Mouse (Mus musculus): Measurements from ENCODE around the gene Homer2. TPM values are rescaled to one million over a fixed set of nuclear protein-coding genes. Genes with fewer than 3 reads are reported as not detected.

The Homer2 gene
- polyA plus RNA-seq, 1 experiment from 2014 or later = 8.6 TPM

DNA sequence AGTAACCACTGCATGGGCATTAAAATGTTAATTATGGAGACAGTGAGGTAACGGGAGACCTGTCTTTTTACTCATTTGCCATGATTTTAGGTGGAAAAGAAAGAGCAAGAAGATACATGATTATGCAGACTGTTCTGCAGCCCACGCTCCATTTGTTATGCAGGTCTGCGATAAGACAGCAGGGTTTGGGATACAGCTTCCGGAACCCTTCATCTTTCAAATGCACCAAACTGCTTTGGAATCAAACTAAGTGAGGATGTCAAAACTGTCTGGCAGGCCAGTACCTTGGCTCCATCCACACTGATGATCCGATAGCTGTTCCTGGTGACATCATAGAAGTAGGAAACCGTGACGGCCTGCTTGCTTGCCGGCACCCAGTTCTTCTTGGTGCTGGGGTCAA is 58.1 kb downstream of the Homer2 start:
- 86% methylated on average over 8 of the region's 8 CpGs for WGBS (ENCODE audit: insufficient replicate concordance)

DNA sequence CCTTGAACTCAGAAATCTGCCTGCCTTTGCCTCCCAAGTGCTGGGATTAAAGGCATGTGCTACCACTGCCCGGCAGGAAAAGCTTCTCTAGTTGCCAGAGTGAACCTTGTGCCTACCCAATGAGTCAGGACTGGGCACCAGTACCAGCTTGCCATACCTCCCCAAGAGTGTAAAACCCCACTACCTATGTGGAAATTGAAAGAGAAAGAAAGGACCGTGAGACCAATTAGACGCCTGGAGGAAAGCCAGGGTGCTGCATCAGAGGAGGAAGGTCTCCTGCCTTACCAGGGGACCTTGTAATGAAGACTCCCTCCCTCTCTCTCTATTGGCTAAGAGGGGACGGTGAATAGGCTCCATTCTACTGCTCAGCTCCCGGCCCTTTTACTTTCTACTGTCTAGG is 59.4 kb downstream of the Homer2 start:
- ATAC-seq = no peak
- Histone ChIP-seq H3K27ac (ENCODE audit: low read depth) (no peak overlapping the region), H3K36me3 (replicated peaks; ENCODE audit: insufficient read depth, low read length) (no peaks in the 10 kb centered on the region), H3K27me3 (ENCODE audit: insufficient read depth, low read length) (no peaks in the 10 kb centered on the region), H3K9me3 (ENCODE audit: low read length) (no peaks in the 10 kb centered on the region), H3K9ac (replicated peaks) (no peak overlapping the region), H3K4me1 (ENCODE audit: insufficient read depth) (no peaks in the 10 kb centered on the region), H3K4me3 (ENCODE audit: low read depth, low read length) (no peak overlapping the region), H3K4me2 (ENCODE audit: low read depth, low read length) (no peak overlapping the region)
- no peak for TF ChIP-seq EP300 (IDR thresholded peaks at IDR 0.05; ENCODE audit: low read depth)
- TF ChIP-seq CTCF (IDR thresholded peaks at IDR 0.05; ENCODE audit: low read depth) = no peak
- no peak for DNase-seq
- 57% methylated on average over 5 of the region's 5 CpGs for WGBS (ENCODE audit: insufficient replicate concordance)

More for the DNA sequence above, 58.1 kb downstream of the Homer2 start:
- DNase-seq (no peak), ATAC-seq (no peak)
- TF ChIP-seq EP300 (IDR thresholded peaks at IDR 0.05; ENCODE audit: low read depth) (no peak), CTCF (IDR thresholded peaks at IDR 0.05; ENCODE audit: low read depth) (no peak)
- Histone ChIP-seq H3K9ac (replicated peaks) (no peak overlapping the region), H3K4me2 (ENCODE audit: low read depth, low read length) (no peak overlapping the region), H3K4me1 (ENCODE audit: insufficient read depth) (no peaks in the 10 kb centered on the region), H3K9me3 (ENCODE audit: low read length) (no peaks in the 10 kb centered on the region), H3K36me3 (replicated peaks; ENCODE audit: insufficient read depth, low read length) (no peaks in the 10 kb centered on the region), H3K27me3 (ENCODE audit: insufficient read depth, low read length) (no peaks in the 10 kb centered on the region), H3K27ac (ENCODE audit: low read depth) (no peak overlapping the region), H3K4me3 (ENCODE audit: low read depth, low read length) (no peak overlapping the region)

DNA sequence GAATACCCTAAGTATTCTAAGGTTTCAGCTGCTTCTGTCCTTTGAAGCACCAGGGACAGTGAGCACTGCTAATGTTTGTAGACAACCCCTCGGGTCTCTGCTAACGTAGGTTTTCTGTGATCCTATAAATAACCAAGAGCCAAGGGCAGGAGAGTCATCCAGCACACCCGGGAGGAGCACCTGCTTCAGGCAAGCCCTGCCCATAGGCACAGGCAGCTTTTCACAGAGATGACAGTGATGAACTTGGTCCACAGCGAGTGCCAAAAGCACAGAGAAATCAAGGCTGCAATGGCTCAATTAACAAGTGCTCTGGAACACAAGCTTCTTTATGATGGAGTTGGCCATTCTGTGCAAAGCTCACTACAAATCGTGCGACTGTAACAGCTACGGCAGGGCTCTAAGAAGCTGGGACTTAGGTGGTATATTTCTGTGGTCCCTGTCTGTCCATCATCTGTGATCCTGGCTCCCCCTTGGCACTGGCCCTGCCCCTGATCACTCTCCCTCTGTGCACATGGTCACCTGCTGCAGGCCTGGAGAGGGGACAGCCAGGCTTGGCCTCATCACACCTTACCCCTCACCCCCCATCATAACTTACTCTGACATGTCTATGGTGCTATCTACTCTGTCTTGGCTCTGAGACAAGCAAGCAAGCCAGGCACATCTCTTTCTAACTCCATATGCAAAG is 62.6 kb downstream of the Homer2 start:
- TF ChIP-seq EP300 (IDR thresholded peaks at IDR 0.05; ENCODE audit: low read depth) (no peak), CTCF (IDR thresholded peaks at IDR 0.05; ENCODE audit: low read depth) (no peak)
- Histone ChIP-seq H3K4me3 (ENCODE audit: low read depth, low read length) (no peak overlapping the region), H3K4me1 (ENCODE audit: insufficient read depth) (no peaks in the 10 kb centered on the region), H3K27ac (ENCODE audit: low read depth) (no peak overlapping the region), H3K9me3 (ENCODE audit: low read length) (no peaks in the 10 kb centered on the region), H3K36me3 (replicated peaks; ENCODE audit: insufficient read depth, low read length) (no peaks in the 10 kb centered on the region), H3K27me3 (ENCODE audit: insufficient read depth, low read length) (no peaks in the 10 kb centered on the region), H3K4me2 (ENCODE audit: low read depth, low read length) (no peak overlapping the region), H3K9ac (replicated peaks) (no peak overlapping the region)
- DNase-seq (no peak), ATAC-seq (no peak)
- 72% methylated on average over 7 of the region's 7 CpGs for WGBS (ENCODE audit: insufficient replicate concordance)

DNA sequence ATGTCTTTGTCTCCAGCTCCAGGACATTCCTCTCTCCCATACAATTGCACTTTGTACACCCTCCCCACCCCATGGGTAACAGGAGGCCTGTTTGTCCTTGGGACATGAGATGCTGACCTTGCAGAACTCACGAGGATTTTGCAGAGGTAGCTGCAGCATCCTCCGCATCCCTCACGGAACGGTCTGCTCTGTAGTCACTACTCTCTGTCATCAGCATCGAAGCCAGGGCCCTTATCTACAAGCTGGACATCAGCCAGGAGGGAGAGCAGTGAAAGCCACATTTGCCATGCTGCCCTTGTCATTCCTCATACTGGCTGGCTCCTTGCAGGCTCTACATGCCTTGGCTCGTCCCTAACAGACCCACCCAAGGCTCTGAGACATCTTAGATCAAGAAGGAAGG is 66.2 kb downstream of the Homer2 start:
- Histone ChIP-seq H3K9me3 (ENCODE audit: low read length) (no peaks in the 10 kb centered on the region), H3K36me3 (replicated peaks; ENCODE audit: insufficient read depth, low read length) (no peaks in the 10 kb centered on the region), H3K27me3 (ENCODE audit: insufficient read depth, low read length) (no peaks in the 10 kb centered on the region), H3K27ac (ENCODE audit: low read depth) (no peak overlapping the region), H3K4me2 (ENCODE audit: low read depth, low read length) (no peak overlapping the region), H3K4me3 (ENCODE audit: low read depth, low read length) (no peak overlapping the region), H3K9ac (replicated peaks) (no peak overlapping the region), H3K4me1 (ENCODE audit: insufficient read depth) (no peaks in the 10 kb centered on the region)
- no peak for DNase-seq
- TF ChIP-seq CTCF (IDR thresholded peaks at IDR 0.05; ENCODE audit: low read depth) (no peak), EP300 (IDR thresholded peaks at IDR 0.05; ENCODE audit: low read depth) (no peak)
- 54% methylated on average over 6 of the region's 6 CpGs for WGBS (ENCODE audit: insufficient replicate concordance)
- ATAC-seq = no peak

DNA sequence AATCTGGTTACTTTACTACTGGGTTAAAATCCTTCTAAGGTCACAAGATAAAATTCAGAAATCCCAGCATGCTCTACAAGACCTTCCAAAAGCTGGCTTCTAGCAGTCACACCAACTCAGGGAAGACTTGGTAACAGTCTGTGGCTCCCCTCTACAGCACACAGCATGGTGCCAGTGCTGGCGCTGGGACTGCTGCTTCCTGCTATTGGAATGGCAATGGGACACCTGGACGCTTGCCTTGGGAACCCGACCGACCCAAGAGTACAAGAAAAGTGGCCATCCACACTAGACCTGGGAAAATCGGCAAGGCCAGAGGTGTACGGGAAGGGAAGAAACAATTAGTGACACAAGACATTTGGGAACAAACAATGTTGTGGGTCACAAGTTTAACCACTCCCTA is 74.7 kb downstream of the Homer2 start:
- no peak for DNase-seq
- H3K27me3 ChIP-seq (ENCODE audit: insufficient read depth, low read length) = no peaks in the 10 kb centered on the region
- no peak for ATAC-seq

DNA sequence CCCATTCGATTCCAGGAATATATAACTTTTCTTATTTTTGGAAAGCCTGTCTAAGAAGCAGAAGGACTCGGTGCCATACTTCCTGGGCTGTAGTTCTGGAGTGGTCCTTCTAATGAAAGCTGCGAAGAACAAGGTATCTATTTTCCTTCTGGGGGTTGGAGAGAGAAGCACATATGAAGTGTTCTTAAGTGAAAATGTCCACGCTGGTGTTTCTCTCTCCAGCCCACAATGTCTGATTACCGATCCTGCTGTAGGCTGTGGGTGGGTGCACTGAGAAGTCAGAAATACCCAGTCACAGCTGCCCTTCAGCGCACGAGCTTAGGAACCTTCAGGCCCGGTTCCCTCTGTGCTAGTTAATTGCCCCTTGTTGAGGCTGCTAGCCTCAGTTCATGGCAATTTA is 76.1 kb downstream of the Homer2 start:
- 89% methylated on average over 8 of the region's 8 CpGs for WGBS (ENCODE audit: insufficient replicate concordance)
- H3K27me3 ChIP-seq (ENCODE audit: insufficient read depth, low read length) = no peaks in the 10 kb centered on the region
- ATAC-seq (no peak), DNase-seq (no peak)
- H3K36me3 ChIP-seq (replicated peaks; ENCODE audit: insufficient read depth, low read length) = no peaks in the 10 kb centered on the region
- H3K4me2 ChIP-seq (ENCODE audit: low read depth, low read length) = no peak overlapping the region
- H3K4me1 ChIP-seq (ENCODE audit: insufficient read depth) = no peaks in the 10 kb centered on the region
- H3K9ac ChIP-seq (replicated peaks) = no peak overlapping the region
- no peak overlapping the region for H3K27ac ChIP-seq (ENCODE audit: low read depth)
- TF ChIP-seq CTCF (IDR thresholded peaks at IDR 0.05; ENCODE audit: low read depth) (no peak), EP300 (IDR thresholded peaks at IDR 0.05; ENCODE audit: low read depth) (no peak)
- H3K4me3 ChIP-seq (ENCODE audit: low read depth, low read length) = no peak overlapping the region
- H3K9me3 ChIP-seq (ENCODE audit: low read length) = peaks cover 2% of the 10 kb centered on the region; the same call in 1 of the 2 replicates

More for the DNA sequence above, 74.7 kb downstream of the Homer2 start:
- no peak overlapping the region for H3K27ac ChIP-seq (ENCODE audit: low read depth)
- no peaks in the 10 kb centered on the region for H3K36me3 ChIP-seq (replicated peaks; ENCODE audit: insufficient read depth, low read length)
- H3K4me3 ChIP-seq (ENCODE audit: low read depth, low read length) = no peak overlapping the region
- H3K9ac ChIP-seq (replicated peaks) = no peak overlapping the region
- no peaks in the 10 kb centered on the region for H3K4me1 ChIP-seq (ENCODE audit: insufficient read depth)
- 73% methylated on average over 6 of the region's 6 CpGs for WGBS (ENCODE audit: insufficient replicate concordance)
- H3K4me2 ChIP-seq (ENCODE audit: low read depth, low read length) = no peak overlapping the region
- TF ChIP-seq CTCF (IDR thresholded peaks at IDR 0.05; ENCODE audit: low read depth) (no peak), EP300 (IDR thresholded peaks at IDR 0.05; ENCODE audit: low read depth) (no peak)
- H3K9me3 ChIP-seq (ENCODE audit: low read length) = no peaks in the 10 kb centered on the region
